Mouse (Mus musculus): ENCODE measurements around the gene Gas1. TPM values are rescaled to one million over a fixed set of nuclear protein-coding genes. Genes with fewer than 3 reads are reported as not detected.

Gas1 gene
- total RNA-seq, 2 experiments from 2014 or later, result not detected

- no peak for ATAC-seq (replicated peaks; ENCODE audit: low FRiP score, poor library complexity, severe bottlenecking)
Measured at GRCm38 (mm10) chr13:60125501-60126305, 51.5 kb downstream of the Gas1 start.

- no peak for ATAC-seq (replicated peaks; ENCODE audit: low FRiP score, poor library complexity, severe bottlenecking)
Measured at GRCm38 (mm10) chr13:60125020-60125419, 52.1 kb downstream of the Gas1 start.

- no peak for ATAC-seq (replicated peaks; ENCODE audit: low FRiP score, poor library complexity, severe bottlenecking)
Measured at GRCm38 (mm10) chr13:60124456-60124855, 52.7 kb downstream of the Gas1 start.
